Mouse (Mus musculus) heart, adult 2 months (tissue): Measurements from ENCODE around the gene Chrm4.

Source experiments
- CTCF ChIP-seq: fragments of 200-600 bp; IDR thresholded peaks from 2 replicates; pipeline ENCODE4 v1.8.1; 2022; ENCODE audit warnings: antibody characterized with exemption, mild to moderate bottlenecking, moderate library complexity
- EP300 ChIP-seq: fragments of 200-500 bp; IDR thresholded peaks from 2 replicates; pipeline ENCODE4 v1.6.1; 2011; ENCODE audit warnings: low read depth, low read length, control low read depth; ENCODE audit not compliant: insufficient read depth

DNA sequence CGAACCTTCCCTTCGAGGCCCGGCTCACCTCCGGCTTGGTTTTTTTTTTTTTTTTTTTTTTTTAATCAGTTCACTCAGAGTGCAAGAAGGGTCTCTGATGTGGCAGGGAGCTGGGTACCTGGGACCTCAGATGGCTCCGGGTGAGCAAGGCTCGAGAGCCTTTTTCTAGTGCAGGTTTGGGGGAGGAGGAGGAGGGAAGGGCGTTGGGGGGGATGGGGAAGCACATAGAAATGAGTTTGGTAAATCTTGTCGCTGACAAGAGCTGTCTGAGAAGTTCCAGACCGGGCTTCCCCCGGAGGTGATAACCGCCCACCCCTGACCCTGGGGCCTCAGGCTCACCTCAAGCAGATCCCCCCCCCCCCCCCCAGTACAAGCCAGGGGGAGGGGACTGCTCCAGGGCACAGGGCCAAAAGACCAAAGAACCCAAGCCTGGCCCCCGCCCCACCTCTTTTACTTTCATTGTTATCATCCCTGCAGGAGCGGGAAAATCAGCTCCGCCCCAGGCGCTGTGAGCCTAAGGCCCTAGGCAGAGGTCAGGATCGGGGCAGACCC is 5.2 kb downstream of the Chrm4 start, which contains the start of gene Mdk:
- TF ChIP-seq CTCF, result no peak
- no peak for TF ChIP-seq EP300
